Mouse (Mus musculus) erythroid progenitor cell, adult 5-6 weeks (primary cell): ENCODE results near the gene Aph1b. TPM values are rescaled to one million over a fixed set of nuclear protein-coding genes. Genes with fewer than 3 reads are reported as not detected.
"Not testable (repeated sequence)": the region's sequence is repeated elsewhere in the genome, so short reads cannot be mapped to it uniquely, and the experiment has no call there.

Experiments
- ATAC-seq: replicated peaks from 2 replicates; pipeline ENCODE4 v1.8.0; 2016; ENCODE audit warnings: moderate number of reproducible peaks, mild to moderate bottlenecking, moderate TSS enrichment, inconsistent platforms; ENCODE audit not compliant: poor library complexity, low FRiP score, severe bottlenecking
- total RNA-seq, 2 experiments: library from RNA; stranded (forward) in 1 of 2; stranded (reverse) in 1 of 2; fragments of 150-400 nt in 1 of 2; fragments of 186-747, 209-891 nt in 1 of 2; gene quantifications; 2 replicates each; pipeline versions ENCODE4 v1.2.3 to v1.2.4; 2015 to 2017; ENCODE audit warnings: low replicate concordance in 2 of 2

Aph1b gene
- 2.1 and 2.5 TPM in 2 replicates for total RNA-seq (2015; ENCODE audit: low replicate concordance)
- 0.61 and 0.77 TPM in 2 replicates for total RNA-seq (2017; ENCODE audit: low replicate concordance)

DNA sequence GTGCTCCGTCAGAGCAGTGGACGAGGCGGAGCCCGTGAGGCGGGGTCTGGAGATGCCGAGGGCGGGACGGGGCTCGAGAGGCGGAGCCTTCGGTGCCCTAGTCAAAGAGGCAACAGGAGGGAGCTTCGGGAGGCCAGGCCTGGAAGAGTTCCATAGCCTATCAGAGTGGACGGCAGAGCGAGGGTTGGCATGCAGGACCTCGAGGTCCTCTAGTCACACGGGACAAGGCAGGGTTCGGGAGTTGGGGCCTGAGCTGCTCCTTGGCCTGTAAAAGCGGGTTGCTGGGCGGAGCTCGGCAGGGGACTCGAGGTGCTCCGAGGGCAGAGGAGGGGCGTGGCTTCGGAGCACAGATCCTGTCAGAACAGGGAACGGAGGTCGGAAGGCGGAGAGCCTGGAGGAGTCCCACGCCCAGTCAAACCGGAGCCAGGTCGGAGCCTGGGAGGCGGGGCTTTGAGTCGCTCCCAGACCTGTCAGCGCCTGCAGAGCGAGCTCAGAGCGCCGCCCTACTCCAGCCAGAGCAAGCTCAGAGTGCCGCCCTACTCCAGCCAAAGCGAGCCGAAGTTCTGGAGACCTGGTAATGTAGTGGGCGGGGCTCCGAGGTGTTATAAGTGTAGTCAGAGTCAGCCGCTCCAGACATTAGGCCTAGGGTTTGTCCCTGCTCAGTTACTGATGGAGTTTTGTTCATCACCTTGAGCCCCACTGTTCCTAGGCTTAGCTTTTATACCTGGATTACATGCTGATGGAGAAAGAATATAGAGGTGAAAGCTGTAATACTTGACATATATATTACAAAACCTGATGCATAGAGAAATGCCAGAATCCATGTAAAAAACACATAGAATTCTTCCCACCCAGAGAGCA lies at the start of gene Aph1b:
Gene Aph1b (minus strand): TSS at position 27 of the 861 bp plus-strand sequence.
- peak; percentile 96 for ATAC-seq

GRCm38 (mm10) chr9:66835097-66835480 lies 39.8 kb upstream of the Aph1b start:
- ATAC-seq = peak; percentile 50

DNA sequence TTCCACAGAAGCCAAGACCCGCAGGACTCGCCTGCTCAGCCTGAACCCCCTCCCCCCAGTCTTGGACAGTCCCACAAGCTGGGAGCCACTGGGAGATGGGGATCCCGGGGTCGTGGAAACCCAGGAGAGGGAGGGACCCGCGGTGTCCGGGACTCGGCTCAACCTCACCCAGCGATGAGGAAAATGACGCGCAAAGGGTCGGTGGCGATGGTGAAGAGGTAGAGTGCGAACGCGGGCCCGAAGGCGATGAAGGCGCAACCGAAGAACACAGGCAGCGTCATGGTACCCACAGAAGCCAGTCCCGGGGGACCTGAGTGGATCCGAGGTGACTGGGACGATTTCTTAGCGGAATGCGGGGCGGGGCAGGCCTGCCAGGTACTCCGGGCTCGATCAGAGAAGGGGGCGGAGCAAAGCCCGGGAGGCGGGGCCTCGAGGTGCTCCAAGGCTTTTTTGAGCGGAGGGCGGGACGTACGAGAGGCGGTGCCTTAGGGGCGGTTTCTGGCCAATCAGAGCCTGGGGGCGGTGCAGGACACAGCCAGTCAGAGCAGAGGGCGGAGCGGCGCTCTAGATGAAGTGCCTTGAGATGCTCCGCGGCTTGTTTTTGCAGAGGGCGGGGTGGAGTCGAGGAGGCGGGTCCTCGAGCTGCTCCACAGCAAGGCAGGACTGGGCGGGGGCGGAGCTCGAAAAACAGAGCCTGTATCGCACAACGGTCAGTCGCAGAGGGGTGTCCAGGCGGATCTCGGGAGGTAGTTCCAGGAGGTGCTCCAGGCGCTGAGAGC lies 39.2 kb upstream of the Aph1b start, which contains the start of gene Aph1c:
Gene Aph1c (minus strand): TSS at position 409 of the 779 bp plus-strand sequence.
- peak; percentile 96 for ATAC-seq

GRCm38 (mm10) chr9:66833851-66834250 lies 38.6 kb upstream of the Aph1b start:
- ATAC-seq = no peak

- no peak for ATAC-seq
Observed at GRCm38 (mm10) chr9:66832366-66832908, 37.1 kb upstream of the Aph1b start.

DNA sequence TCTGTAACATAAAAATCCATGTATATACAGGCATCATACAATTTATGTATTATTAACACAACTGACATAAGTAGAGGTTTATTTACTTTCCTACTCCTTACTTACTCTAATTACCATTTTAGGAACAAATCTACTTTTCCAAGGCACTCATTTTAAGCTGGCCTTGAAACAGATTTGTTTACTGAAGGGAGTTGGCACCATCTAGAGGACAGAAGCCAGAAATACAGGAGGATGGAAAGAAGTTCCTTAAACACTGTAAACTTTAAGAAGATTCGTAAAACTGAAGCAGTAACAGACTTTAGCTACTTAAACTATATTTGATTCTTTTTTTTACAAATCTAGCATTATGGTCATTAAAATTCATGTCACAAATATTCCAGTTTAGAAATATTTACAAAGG lies 30.7 kb upstream of the Aph1b start:
- ATAC-seq = 0 out of 2 replicates have a peak, but pooled peaks have one; percentile 44

- 0 out of 2 replicates have a peak, but pooled peaks have one; percentile 26 for ATAC-seq
Observed at GRCm38 (mm10) chr9:66822255-66822654, 27.0 kb upstream of the Aph1b start.

- no peak for ATAC-seq
Observed at GRCm38 (mm10) chr9:66820996-66821395, 25.7 kb upstream of the Aph1b start.

GRCm38 (mm10) chr9:66813392-66813791 lies 18.1 kb upstream of the Aph1b start:
- no peak for ATAC-seq

DNA sequence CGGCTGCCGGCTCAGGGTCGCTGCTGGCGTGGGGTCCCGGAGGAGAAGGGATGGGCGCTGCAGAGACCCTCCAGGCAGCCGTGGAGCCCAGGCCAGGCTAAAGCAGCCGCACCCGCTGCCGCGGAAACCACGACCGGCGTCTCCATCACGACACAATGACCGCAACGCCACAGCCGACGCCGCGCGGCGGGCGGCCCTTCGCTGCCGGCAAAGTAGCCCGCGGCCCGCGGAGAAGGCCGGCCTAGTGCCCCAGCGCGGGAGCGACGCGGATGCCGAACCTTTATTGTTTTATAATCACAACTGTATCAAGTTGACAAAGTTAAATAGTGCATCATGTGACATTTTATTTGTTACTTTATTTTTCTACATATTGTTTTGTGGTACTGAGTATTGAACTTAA lies 10.7 kb upstream of the Aph1b start:
- ATAC-seq = not testable (repeated sequence)

DNA sequence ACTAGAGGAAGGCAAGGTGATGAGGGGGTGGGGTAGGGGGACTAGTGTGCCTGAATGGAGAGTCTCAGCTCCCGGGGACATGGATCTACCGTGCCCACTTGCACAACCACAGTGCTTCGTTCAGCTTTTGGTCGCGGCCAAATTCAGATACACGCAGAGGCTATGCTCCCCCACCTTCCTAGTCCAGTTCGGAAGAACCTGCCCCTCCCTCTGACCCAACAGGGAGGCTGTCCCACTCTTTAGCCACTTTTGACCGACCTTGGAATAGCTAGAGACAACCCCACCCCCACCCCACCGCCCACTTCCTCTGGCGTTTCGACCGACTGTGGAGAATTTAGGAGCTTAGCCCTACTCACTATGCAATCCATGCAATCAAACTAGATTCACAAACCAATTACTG lies 6.7 kb upstream of the Aph1b start:
- no peak for ATAC-seq

GRCm38 (mm10) chr9:66796739-66797138 lies 1.4 kb upstream of the Aph1b start, which contains the start of gene Gm10647:
TSS of gene Gm10647 (plus strand) at chr9:66797039.
- no peak for ATAC-seq

DNA sequence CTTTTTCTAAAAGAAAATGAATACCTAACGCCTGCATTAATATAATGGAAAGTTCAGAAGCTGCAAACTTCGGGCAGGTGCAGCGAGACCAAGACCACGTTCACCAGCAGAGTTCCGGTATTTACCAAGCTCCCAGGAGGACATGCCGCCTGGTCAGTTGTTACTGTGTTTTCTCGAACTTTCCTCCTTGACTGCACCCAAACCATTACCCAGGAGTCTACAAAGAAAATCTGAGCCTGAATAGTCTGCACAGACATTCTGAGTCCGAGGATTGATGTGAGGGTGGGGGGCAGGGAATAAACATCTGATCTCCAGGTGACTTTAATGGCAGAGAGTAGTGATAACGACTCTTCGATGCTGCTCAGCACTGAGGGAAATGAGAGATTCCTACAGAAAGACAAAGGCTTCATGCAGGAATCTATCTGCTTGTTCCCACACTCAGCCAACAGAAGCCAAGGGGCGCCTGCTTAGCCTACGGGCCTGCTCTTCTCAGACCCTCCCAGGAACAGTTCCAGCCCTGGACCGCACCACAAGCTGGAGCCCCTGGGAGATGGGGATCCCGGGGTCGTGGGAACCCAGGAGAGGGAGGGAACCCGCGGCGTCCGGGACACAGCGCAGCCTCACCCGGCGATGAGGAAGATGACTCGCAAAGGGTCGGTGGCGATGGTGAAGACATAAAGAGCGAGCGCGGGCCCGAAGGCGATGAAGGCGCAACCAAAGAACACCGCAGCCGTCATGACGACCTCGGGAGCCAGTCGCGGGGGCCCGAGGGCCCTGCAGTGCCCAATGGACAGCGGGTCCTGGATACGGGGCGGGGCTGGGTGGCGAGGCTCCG lies 444 bp downstream of the Aph1b start:
- no peak for ATAC-seq

GRCm38 (mm10) chr9:66787821-66788220 lies 7.5 kb downstream of the Aph1b start:
- ATAC-seq = no peak

GRCm38 (mm10) chr9:66784552-66784951 lies 10.7 kb downstream of the Aph1b start:
- peak; percentile 54 for ATAC-seq

DNA sequence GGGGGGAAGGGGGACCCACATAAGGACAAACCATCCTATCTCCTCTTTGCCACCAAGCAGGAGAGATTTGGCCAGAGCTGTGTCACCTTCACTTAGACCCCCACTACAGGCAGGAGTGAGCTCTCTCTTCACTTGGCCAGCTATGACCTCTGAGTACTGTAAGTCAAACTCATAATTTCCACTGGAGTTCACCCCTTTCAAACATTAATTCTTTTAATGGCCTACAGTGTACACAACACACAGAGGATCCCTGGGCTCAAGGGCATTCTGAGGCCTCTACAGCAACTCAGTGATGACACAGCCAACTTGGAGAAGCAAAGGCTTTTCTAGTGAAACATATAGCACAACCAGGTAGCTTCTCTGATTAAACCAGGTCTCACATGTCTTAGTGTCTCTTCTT lies 24.6 kb downstream of the Aph1b start:
- ATAC-seq = no peak

DNA sequence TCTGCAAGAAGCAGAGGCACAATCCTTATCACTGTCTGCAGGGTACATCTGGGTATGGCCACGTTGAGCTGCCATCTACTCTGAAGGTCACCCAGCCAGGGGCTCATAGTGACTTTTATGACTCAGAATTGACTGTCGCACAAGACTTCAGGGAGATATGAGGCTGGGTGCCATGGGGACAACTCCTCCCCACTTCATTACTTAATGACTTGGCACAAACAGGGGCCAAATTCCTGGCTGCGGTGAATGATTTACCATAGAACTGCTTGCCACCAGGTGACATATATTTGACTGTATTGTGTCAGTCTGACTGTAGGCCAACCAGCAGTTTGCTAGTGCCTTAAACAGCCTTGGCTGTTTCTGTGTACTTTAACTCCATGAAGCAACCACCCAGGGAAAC lies 26.0 kb downstream of the Aph1b start:
- no peak for ATAC-seq

DNA sequence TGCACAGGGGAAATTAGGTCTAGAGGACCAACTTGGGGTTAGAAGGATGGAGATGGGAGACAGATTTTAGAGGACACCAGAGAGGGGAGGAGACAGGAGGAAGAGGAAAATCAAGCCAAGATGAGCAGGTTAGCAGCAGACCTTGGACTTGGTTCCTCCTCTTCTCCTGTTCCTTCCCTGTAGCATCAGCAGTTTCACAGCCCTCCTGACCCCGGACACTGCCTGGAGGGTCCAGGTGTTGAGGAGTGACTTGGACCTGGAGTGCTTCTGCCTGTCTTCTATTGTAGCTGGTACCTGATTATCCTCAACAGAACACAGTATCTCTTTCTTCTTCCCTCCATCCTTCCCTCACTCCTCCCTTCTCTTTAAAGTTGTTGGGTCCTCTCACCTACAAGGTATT lies 26.6 kb downstream of the Aph1b start:
- no peak for ATAC-seq

GRCm38 (mm10) chr9:66760991-66761390 lies 34.3 kb downstream of the Aph1b start:
- ATAC-seq = no peak
